Mouse (Mus musculus) gastrocnemius, postnatal 36 days (tissue): ENCODE data around the gene Hoxb4. TPM values are rescaled to one million over a fixed set of nuclear protein-coding genes. Genes with fewer than 3 reads are reported as not detected.
A peak's percentile ranks its signal among the peaks of the same experiment; 100 is the strongest.

Experiments
- DNase-seq, 2 experiments: peaks; one replicate each; pipeline ENCODE4 v3.0.0; 2022
- intact Hi-C: fragments of 180-260 bp; cut with DNase I; formaldehyde crosslinking; loops from one replicate; pipeline ENCODE4 v1.15.1; 2025
- total RNA-seq, 2 experiments: library from RNA; stranded (reverse); gene quantifications; 2 replicates each; pipeline ENCODE4 v1.2.3; 2021

The Hoxb4 gene
- total RNA-seq, 2 experiments from 2014 or later = 0.23 to 0.54 TPM

- DNase-seq = no peak
- intact Hi-C loops = no loop called here
Observed at GRCm38 (mm10) chr11:96345893-96346806, 28.1 kb downstream of the Hoxb4 start.

- intact Hi-C loops = no loop called here
- no peak for DNase-seq
Observed at GRCm38 (mm10) chr11:96346916-96347520, 29.0 kb downstream of the Hoxb4 start.

GRCm38 (mm10) chr11:96347717-96348116 lies 29.6 kb downstream of the Hoxb4 start:
- no peak for DNase-seq
- intact Hi-C loops = no loop called here

GRCm38 (mm10) chr11:96348141-96348928 lies 30.3 kb downstream of the Hoxb4 start:
- DNase-seq = no peak
- intact Hi-C loops = no loop called here

GRCm38 (mm10) chr11:96348988-96349387 lies 30.9 kb downstream of the Hoxb4 start:
- DNase-seq = no peak
- intact Hi-C loops = no loop called here

GRCm38 (mm10) chr11:96349491-96350340 lies 31.6 kb downstream of the Hoxb4 start:
- intact Hi-C loops = no loop called here
- no peak for DNase-seq

- DNase-seq = no peak
- intact Hi-C loops = no loop called here
Observed at GRCm38 (mm10) chr11:96350341-96350624, 32.2 kb downstream of the Hoxb4 start, which contains the start of gene Hoxb2. TSS of gene Hoxb2 (plus strand) at chr11:96350525.

GRCm38 (mm10) chr11:96350791-96351190 lies 32.7 kb downstream of the Hoxb4 start:
- intact Hi-C loops = no loop called here

GRCm38 (mm10) chr11:96351312-96351711 lies 33.2 kb downstream of the Hoxb4 start:
- intact Hi-C loops = no loop called here
- DNase-seq = no peak

More at GRCm38 (mm10) chr11:96350791-96351190, 32.7 kb downstream of the Hoxb4 start:
- DNase-seq = no peak

GRCm38 (mm10) chr11:96351831-96352230 lies 33.8 kb downstream of the Hoxb4 start:
- no peak for DNase-seq
- intact Hi-C loops = no loop called here

- DNase-seq = peak in 1 of 2 experiments; percentile 29
- intact Hi-C loops = no loop called here
Observed at GRCm38 (mm10) chr11:96352691-96353521, 34.8 kb downstream of the Hoxb4 start.

- intact Hi-C loops = no loop called here
- no peak for DNase-seq
Observed at GRCm38 (mm10) chr11:96353522-96353841, 35.4 kb downstream of the Hoxb4 start.

- no peak for DNase-seq
- intact Hi-C loops = no loop called here
Observed at GRCm38 (mm10) chr11:96353939-96354338, 35.9 kb downstream of the Hoxb4 start.

GRCm38 (mm10) chr11:96354376-96354775 lies 36.3 kb downstream of the Hoxb4 start:
- intact Hi-C loops = no loop called here

GRCm38 (mm10) chr11:96354801-96355311 lies 36.8 kb downstream of the Hoxb4 start:
- no peak for DNase-seq
- intact Hi-C loops = no loop called here

More at GRCm38 (mm10) chr11:96354376-96354775, 36.3 kb downstream of the Hoxb4 start:
- no peak for DNase-seq

- intact Hi-C loops = no loop called here
- DNase-seq = no peak
Observed at GRCm38 (mm10) chr11:96363807-96364206, 45.7 kb downstream of the Hoxb4 start.

- intact Hi-C loops = no loop called here
- DNase-seq = no peak
Observed at GRCm38 (mm10) chr11:96365441-96366091, 47.5 kb downstream of the Hoxb4 start, which contains the start of gene Hoxb1. TSS of gene Hoxb1 (plus strand) at chr11:96365752.
